Mouse (Mus musculus) 3T3-L1 (cell line): ENCODE results near the gene Spryd7.

Experiments used
- DNase-seq: peaks from one replicate; pipeline ENCODE4 v3.0.0-alpha.2; 2015; ENCODE audit warnings: low read depth, low spot score

The Spryd7 gene

GRCm38 (mm10) chr14:61536631-61537264 lies 19.9 kb downstream of the Spryd7 start:
- no peak for DNase-seq

- no peak for DNase-seq
These were observed 20.9 kb downstream of the Spryd7 start for GRCm38 (mm10) chr14:61535811-61536210.

- no peak for DNase-seq
These were observed 25.7 kb downstream of the Spryd7 start for GRCm38 (mm10) chr14:61530966-61531365.

GRCm38 (mm10) chr14:61530396-61530795 lies 26.3 kb downstream of the Spryd7 start:
- DNase-seq = no peak

GRCm38 (mm10) chr14:61529533-61529932 lies 27.2 kb downstream of the Spryd7 start:
- no peak for DNase-seq

GRCm38 (mm10) chr14:61526006-61526405 lies 30.7 kb downstream of the Spryd7 start:
- DNase-seq = no peak

GRCm38 (mm10) chr14:61523821-61524220 lies 32.9 kb downstream of the Spryd7 start:
- no peak for DNase-seq

- peak; percentile 19 for DNase-seq
These were observed 37.8 kb downstream of the Spryd7 start for GRCm38 (mm10) chr14:61518659-61519480.

GRCm38 (mm10) chr14:61516471-61517426 lies 39.9 kb downstream of the Spryd7 start:
- no peak for DNase-seq

GRCm38 (mm10) chr14:61511494-61511893 lies 45.2 kb downstream of the Spryd7 start:
- no peak for DNase-seq

- DNase-seq = peak; percentile 69
These were observed 58.8 kb downstream of the Spryd7 start for GRCm38 (mm10) chr14:61497716-61498490.

GRCm38 (mm10) chr14:61493511-61494135 lies 63.1 kb downstream of the Spryd7 start:
- DNase-seq = peak; percentile 13
